Mouse (Mus musculus) brown adipose tissue, adult 24 weeks (tissue): ENCODE data around the gene Mesp1. TPM values are rescaled to one million over a fixed set of nuclear protein-coding genes. Genes with fewer than 3 reads are reported as not detected.
"Not testable (repeated sequence)": the region's sequence is repeated elsewhere in the genome, so short reads cannot be mapped to it uniquely, and the experiment has no call there.

Experiments
- H3K27ac ChIP-seq: fragments of 200-500 bp; replicated peaks from 2 replicates; pipeline ENCODE4 v1.5.1; 2012; ENCODE audit warnings: low read depth, mild to moderate bottlenecking, low read length
- H3K4me1 ChIP-seq: fragments of 200-500 bp; 2 replicates; pipeline ENCODE4 v1.6.1; 2012; ENCODE audit warnings: low read length, mixed read lengths; ENCODE audit not compliant: control insufficient read depth, insufficient read depth, insufficient read length
- H3K4me3 ChIP-seq: fragments of 200-500 bp; 2 replicates; pipeline ENCODE4 v1.5.1; 2012; ENCODE audit warnings: low read depth, mild to moderate bottlenecking, low read length, moderate library complexity; ENCODE audit not compliant: insufficient read depth
- polyA plus RNA-seq: library from polyadenylated mRNA; stranded (reverse); fragments of >200 nt; gene quantifications from 2 replicates; pipeline ENCODE4 v1.2.4, GENCODE M21; 2012; ENCODE audit not compliant: missing spikeins, insufficient read depth, insufficient read length

Gene Mesp1
- polyA plus RNA-seq, 1 experiment, result not detected

DNA sequence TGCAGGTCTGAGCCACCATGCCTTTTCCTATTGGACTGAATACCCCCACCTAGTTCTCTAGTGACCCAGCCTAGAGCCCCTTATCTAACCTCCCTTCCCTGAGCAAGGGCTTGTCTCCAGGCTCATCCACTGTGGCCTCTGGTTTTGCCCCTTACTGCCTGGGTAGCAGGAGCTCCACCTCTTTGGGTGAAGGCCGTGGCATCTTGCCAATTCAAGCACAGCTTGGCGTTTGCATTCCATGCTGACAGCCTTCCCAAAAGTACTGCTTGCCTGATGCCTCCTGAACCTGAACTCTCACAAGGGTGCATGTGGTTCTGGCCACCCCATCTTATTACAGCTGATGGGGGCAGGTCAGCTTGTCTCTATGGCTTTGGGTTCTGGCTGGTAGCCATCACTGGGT lies 10.3 kb upstream of the Mesp1 start:
- H3K4me1 ChIP-seq, result no peaks in the 10 kb centered on the region
- no peak overlapping the region for H3K27ac ChIP-seq
- H3K4me3 ChIP-seq, result no peak overlapping the region

GRCm38 (mm10) chr7:79802037-79802436 lies 8.4 kb upstream of the Mesp1 start:
- H3K27ac ChIP-seq, result no peak overlapping the region
- H3K4me1 ChIP-seq, result no peaks in the 10 kb centered on the region
- no peak overlapping the region for H3K4me3 ChIP-seq

DNA sequence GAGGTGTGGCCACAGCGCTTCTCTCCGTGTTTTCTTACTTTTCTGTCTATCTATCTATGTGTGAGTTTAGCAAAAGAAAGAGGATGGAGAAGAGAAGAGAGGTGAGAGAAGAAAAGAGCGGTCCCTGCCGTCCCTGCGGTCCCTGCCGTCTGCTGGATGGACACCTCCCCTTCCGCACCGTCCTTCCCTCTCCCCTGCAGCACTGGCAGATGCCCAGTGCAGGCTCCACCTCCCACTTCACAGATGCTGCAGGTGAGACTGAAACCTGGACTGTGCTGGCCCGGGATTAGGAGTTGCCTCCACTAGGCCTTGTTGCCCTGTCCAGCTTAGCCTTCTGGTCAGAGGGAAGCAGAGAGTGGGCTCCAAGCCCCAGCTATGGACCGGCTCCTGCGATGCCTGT lies 7.8 kb upstream of the Mesp1 start:
- Histone ChIP-seq H3K4me3 (no peak overlapping the region), H3K27ac (no peak overlapping the region)

GRCm38 (mm10) chr7:79800336-79800735 lies 6.7 kb upstream of the Mesp1 start:
- Histone ChIP-seq H3K4me3 (no peak overlapping the region), H3K4me1 (no peaks in the 10 kb centered on the region), H3K27ac (no peak overlapping the region)

More for the DNA sequence above, 7.8 kb upstream of the Mesp1 start:
- H3K4me1 ChIP-seq, result no peaks in the 10 kb centered on the region

GRCm38 (mm10) chr7:79799506-79799905 lies 5.9 kb upstream of the Mesp1 start:
- no peak overlapping the region for H3K4me3 ChIP-seq
- H3K4me1 ChIP-seq, result no peaks in the 10 kb centered on the region
- no peak overlapping the region for H3K27ac ChIP-seq

DNA sequence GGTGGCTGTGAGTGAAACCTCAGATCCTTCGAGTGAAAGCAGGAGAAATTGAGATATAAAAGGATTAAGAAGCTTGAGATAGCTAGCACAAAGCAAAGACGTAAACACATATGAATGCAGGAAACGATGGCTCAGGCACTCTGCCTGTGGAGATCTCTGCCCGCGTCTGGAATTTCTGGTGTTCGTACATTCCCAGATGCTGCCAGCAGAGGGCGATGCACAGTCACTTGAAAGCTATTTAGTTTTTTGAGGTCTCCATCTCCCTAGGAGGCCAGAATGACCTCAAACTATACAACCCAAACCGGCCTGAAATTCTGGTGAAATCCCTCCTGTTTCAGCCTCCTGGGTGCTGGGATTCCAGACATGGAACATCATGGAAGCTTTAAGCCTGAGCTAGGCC lies 5.5 kb upstream of the Mesp1 start:
- Histone ChIP-seq H3K27ac (no peak overlapping the region), H3K4me1 (no peaks in the 10 kb centered on the region), H3K4me3 (no peak overlapping the region)

DNA sequence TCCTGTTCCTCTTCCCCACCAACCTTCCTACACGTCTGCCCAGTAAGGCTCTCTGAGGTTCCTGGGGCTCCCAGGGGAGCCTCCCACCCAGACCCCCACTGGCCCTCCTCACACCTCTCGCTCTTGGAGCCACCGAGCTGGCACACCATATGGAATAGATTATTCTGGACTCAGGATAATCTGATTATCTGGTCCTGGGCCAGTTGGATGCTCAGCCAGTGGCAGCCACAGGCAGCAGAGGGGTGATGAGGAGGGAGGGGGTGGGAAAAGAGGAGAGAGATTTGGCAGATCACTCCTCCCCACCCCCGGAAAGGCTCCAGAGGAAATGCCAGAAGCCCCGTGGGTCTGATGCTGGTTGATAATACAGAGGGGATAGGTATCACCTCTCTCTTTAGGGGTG lies 5.0 kb upstream of the Mesp1 start:
- Histone ChIP-seq H3K4me1 (no peaks in the 10 kb centered on the region), H3K27ac (no peak overlapping the region), H3K4me3 (no peak overlapping the region)

DNA sequence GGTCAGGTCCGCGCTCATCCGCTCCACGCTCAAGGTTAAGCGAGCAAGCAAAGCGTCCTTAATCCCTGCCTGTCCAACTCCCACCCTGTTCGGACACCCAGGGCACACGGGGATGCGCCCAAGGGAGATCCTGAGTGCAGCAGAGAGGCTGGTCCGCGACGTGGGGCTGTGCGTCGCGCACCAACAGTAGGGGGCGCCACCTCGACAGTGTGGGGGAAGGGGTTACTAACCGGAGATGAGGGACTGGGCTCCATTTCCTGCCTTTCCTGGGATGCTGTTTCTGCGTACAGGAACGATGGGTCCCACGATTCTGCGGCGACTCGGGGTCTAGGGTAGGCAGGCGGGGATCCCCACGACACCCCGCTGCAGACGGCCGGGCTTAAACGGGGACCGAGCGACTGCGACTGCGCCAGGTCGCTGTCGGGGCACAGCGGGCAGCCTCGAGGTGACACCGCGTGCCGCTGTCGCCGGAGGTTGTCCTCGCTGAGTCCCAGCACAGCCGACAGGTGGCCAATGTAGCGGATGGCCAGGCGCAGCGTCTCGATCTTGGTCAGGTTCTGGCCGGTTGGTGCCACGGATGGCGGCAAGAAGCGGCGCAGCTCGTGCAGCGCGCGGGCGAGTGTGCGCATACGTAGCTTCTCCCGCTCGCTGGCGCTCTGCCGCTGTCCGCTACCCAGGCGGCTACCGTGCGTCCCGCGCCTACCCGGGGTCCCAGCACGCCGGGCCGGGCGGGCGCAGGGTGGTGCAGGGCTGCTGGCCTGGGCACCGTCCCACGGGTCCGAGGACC lies 760 bp downstream of the Mesp1 start:
- Histone ChIP-seq H3K4me3 (peak overlapping the region; percentile 54), H3K27ac (no peak overlapping the region), H3K4me1 (0 out of 2 replicates have a peak, but pooled peaks cover 3% of the 10 kb centered on the region)

- H3K4me1 ChIP-seq, H3K4me3 ChIP-seq, H3K27ac ChIP-seq: not testable (repeated sequence)
Measured at GRCm38 (mm10) chr7:79789812-79790211, 3.8 kb downstream of the Mesp1 start.

GRCm38 (mm10) chr7:79786295-79786694 lies 7.3 kb downstream of the Mesp1 start:
- Histone ChIP-seq H3K27ac (peak overlapping the region; percentile 68), H3K4me3 (no peak overlapping the region), H3K4me1 (peaks cover 10% of the 10 kb centered on the region)

GRCm38 (mm10) chr7:79782516-79782855 lies 11.1 kb downstream of the Mesp1 start:
- Histone ChIP-seq H3K4me3 (no peak overlapping the region), H3K27ac (peak overlapping the region; percentile 99), H3K4me1 (peaks cover 10% of the 10 kb centered on the region)

DNA sequence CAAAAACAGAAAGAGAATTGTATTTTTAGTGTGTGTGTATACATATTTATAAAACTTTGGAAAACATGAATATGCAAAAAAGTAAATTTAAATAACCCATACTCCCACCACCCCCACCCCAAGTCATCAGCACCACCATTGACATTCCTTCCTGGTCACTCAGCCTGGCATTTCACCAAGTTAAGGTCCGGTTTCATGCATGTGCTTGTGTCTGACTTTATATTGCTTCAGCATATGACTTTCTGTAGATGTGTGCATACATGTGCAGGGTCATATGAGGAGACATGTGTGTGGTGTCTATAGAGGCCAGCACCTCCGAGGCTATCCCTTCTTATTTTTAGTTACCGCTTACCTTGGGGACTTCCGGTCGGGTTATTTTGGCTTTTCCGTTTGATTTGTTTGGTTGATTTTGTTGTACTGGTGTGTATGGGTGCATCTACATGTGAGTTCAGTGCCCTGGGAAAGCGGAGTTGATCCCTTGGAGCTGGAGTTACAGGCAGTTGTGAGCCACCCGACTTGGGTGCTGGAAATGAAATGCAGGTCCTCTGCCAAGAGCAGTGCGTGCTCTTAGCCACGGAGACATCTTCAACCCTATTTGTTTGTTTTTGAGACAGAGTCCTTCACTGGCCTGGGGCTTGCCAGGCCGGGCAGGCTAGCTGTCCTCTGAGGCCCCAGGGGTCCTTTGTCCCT lies 11.6 kb downstream of the Mesp1 start:
- Histone ChIP-seq H3K4me3 (no peak overlapping the region), H3K27ac (peak overlapping the region; percentile 99), H3K4me1 (peaks cover 10% of the 10 kb centered on the region)

DNA sequence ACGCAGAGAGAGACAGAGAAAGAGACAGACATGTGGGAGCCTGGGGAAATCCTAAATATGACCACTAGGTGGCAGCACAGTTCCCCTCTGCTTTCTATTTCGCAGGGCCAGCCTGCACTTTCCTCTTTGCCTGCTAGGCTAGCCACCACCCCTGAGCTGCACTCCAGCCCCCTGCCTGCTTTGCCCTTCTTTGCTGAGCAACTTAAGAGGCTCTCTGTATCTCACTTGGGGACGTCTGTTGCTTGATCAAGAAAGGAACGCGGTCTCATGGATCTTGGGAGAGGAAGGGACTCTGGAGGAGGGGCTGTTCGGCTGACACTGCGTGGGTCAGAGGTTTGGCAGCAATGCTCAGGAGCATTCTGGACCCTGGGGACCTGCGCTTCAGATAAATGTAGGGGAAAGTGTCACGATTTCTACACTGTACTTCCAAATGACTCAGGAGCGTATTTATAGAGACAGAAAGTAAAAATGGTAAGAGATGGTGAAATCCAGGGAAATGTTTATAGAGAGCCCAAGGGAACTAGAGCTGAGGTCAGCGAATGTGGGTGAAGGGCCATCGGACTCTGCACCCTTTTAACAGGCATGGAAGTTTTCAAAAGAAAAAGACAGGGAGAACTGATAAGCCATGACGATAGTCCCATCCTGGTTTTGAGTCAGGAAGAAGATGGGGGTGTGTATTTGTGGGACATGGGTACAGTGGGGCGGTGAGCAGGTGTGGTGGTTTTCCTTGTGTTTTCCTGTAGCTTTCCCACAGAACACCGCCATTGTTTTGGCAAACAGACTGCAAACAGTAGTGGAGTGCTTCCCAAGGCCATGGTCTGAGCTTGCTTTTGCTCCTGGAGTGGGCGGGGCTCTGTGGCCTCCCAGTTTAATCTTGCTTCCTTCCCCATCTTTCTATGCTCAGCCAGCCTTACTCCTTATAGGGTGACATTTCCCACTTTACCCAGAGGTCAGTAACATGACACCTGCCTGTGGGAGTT lies 12.7 kb downstream of the Mesp1 start:
- peak overlapping the region; percentile 45 for H3K4me3 ChIP-seq
- peak overlapping the region; percentile 99 for H3K27ac ChIP-seq
- peaks cover 8% of the 10 kb centered on the region for H3K4me1 ChIP-seq

DNA sequence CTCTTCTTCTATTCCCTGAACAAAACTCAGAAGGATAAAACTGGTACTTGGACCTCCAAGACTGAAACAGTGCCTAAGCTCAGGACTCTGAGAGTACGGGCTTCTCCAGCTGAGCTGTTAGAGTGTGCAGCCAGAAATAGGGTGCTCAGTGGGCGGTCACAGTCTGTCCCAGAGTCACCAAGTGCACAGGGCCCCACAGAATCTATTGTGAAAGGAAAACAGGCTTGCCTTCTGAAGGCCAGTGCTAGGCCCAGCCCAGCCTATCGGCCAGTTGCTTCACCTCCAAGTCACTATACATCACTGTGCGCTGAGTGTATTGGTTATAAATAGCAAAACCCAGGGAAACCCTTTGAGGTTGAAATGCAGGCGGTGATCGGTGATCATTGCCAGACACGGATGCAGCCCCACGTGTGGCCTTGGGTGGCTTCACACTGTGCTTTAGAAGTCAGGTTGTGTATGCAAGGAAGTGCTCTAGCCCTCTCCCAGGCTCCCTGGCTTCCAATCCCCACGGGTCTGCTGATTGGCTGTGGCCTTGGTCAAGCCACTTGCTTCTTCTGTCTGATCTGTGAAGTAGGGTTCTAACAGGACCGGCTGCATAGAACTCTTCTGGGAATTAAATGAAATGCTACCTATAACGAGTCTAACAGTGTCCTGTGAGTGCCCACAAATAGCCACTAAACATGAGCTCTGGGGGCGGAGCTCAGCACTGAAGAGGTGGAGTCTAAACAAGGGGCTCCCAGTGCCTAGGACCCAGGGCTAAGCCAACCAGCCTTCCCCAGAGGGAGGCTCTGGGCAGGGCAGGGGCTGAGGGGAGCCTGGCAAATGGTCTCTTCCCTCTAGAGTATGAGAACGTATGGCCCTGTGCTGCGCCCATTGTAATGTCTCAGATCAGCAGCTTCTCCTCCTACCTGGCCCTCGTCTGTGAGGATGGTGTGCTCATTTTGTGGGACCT lies 21.8 kb downstream of the Mesp1 start:
- Histone ChIP-seq H3K27ac (no peak overlapping the region), H3K4me1 (no peaks in the 10 kb centered on the region), H3K4me3 (no peak overlapping the region)
